Mouse (Mus musculus): ENCODE results near the gene Gal3st3. TPM values are rescaled to one million over a fixed set of nuclear protein-coding genes. Genes with fewer than 3 reads are reported as not detected.

Gene Gal3st3
- polyA plus RNA-seq, 1 experiment from 2014 or later, result 19.4 TPM

- Histone ChIP-seq H3K4me2 (replicated peaks) (no peak overlapping the region), H3K36me3 (peaks cover 67% of the 10 kb centered on the region), H3K4me3 (no peak overlapping the region), H3K9ac (no peak overlapping the region), H3K9me3 (no peaks in the 10 kb centered on the region), H3K4me1 (peaks cover 15% of the 10 kb centered on the region), H3K27ac (no peak overlapping the region), H3K27me3 (replicated peaks) (no peaks in the 10 kb centered on the region)
- 95% methylated on average over 2 of the region's 2 CpGs for WGBS
- ATAC-seq (ENCODE audit: low FRiP score, low read depth), result no peak
Observed at GRCm38 (mm10) chr19:5276531-5276930, 21.6 kb upstream of the Gal3st3 start.

GRCm38 (mm10) chr19:5277140-5277539, 21.0 kb upstream of the Gal3st3 start:
- H3K4me3 ChIP-seq, result no peak overlapping the region
- WGBS, result 93% methylated on average over 3 of the region's 3 CpGs
- no peaks in the 10 kb centered on the region for H3K27me3 ChIP-seq (replicated peaks)
- H3K4me2 ChIP-seq (replicated peaks), result no peak overlapping the region
- no peaks in the 10 kb centered on the region for H3K9me3 ChIP-seq
- H3K9ac ChIP-seq, result no peak overlapping the region
- H3K4me1 ChIP-seq, result peaks cover 9% of the 10 kb centered on the region
- ATAC-seq (ENCODE audit: low FRiP score, low read depth), result no peak
- peaks cover 73% of the 10 kb centered on the region for H3K36me3 ChIP-seq
- H3K27ac ChIP-seq, result no peak overlapping the region

- peaks cover 84% of the 10 kb centered on the region for H3K36me3 ChIP-seq
- no peak overlapping the region for H3K27ac ChIP-seq
- H3K27me3 ChIP-seq (replicated peaks), result no peaks in the 10 kb centered on the region
- H3K4me1 ChIP-seq, result 0 out of 2 replicates have a peak, but pooled peaks cover 2% of the 10 kb centered on the region
- 75% methylated on average over 8 of the region's 8 CpGs for WGBS
- no peak overlapping the region for H3K9ac ChIP-seq
- H3K9me3 ChIP-seq, result no peaks in the 10 kb centered on the region
- ATAC-seq (ENCODE audit: low FRiP score, low read depth), result no peak
- H3K4me3 ChIP-seq, result no peak overlapping the region
- H3K4me2 ChIP-seq (replicated peaks), result no peak overlapping the region
Observed at GRCm38 (mm10) chr19:5278381-5278780, 19.8 kb upstream of the Gal3st3 start.

GRCm38 (mm10) chr19:5294972-5295735, 3.0 kb upstream of the Gal3st3 start, which contains the start of gene Sf3b2:
Gene Sf3b2 (minus strand): TSS chr19:5295455.
- Histone ChIP-seq H3K4me3 (peak within 1 kb of the TSS; percentile 89), H3K27me3 (replicated peaks) (no peaks in the 10 kb centered on the region), H3K4me2 (replicated peaks) (peak within 1 kb of the TSS; percentile 88), H3K9ac (peak within 1 kb of the TSS; percentile 86), H3K9me3 (no peaks in the 10 kb centered on the region), H3K36me3 (peaks cover 34% of the 10 kb centered on the region), H3K27ac (peak within 1 kb of the TSS; percentile 62; the same call in 1 of the 2 replicates), H3K4me1 (peaks cover 25% of the 10 kb centered on the region)
- peak; percentile 93 for ATAC-seq (ENCODE audit: low FRiP score, low read depth)
- WGBS, result under 1% methylated on average over 46 of the region's 46 CpGs

GRCm38 (mm10) chr19:5295736-5296075, 2.4 kb upstream of the Gal3st3 start:
- H3K9ac ChIP-seq, result peak overlapping the region; percentile 58
- peak overlapping the region; percentile 65 for H3K4me2 ChIP-seq (replicated peaks)
- H3K9me3 ChIP-seq, result no peaks in the 10 kb centered on the region
- H3K4me1 ChIP-seq, result peaks cover 25% of the 10 kb centered on the region
- H3K36me3 ChIP-seq, result peaks cover 28% of the 10 kb centered on the region
- 7% methylated on average over 13 of the region's 13 CpGs for WGBS
- H3K27me3 ChIP-seq (replicated peaks), result no peaks in the 10 kb centered on the region
- peak overlapping the region; percentile 54; the same call in 1 of the 2 replicates for H3K27ac ChIP-seq
- ATAC-seq (ENCODE audit: low FRiP score, low read depth), result peak; percentile 33
- H3K4me3 ChIP-seq, result peak overlapping the region; percentile 89

GRCm38 (mm10) chr19:5296630-5297029, 1.5 kb upstream of the Gal3st3 start:
- no peaks in the 10 kb centered on the region for H3K27me3 ChIP-seq (replicated peaks)
- peak overlapping the region; percentile 10; the same call in 1 of the 2 replicates for H3K4me2 ChIP-seq (replicated peaks)
- 71% methylated on average over 5 of the region's 5 CpGs for WGBS
- peaks cover 25% of the 10 kb centered on the region for H3K4me1 ChIP-seq
- ATAC-seq (ENCODE audit: low FRiP score, low read depth), result no peak
- peaks cover 19% of the 10 kb centered on the region for H3K36me3 ChIP-seq
- H3K4me3 ChIP-seq, result no peak overlapping the region
- H3K9me3 ChIP-seq, result no peaks in the 10 kb centered on the region
- H3K9ac ChIP-seq, result no peak overlapping the region
- no peak overlapping the region for H3K27ac ChIP-seq

GRCm38 (mm10) chr19:5300588-5300987, 2.5 kb downstream of the Gal3st3 start:
- Histone ChIP-seq H3K4me3 (no peak overlapping the region), H3K36me3 (peaks cover 7% of the 10 kb centered on the region; the same call in 1 of the 2 replicates), H3K4me2 (replicated peaks) (no peak overlapping the region), H3K27me3 (replicated peaks) (no peaks in the 10 kb centered on the region), H3K9me3 (no peaks in the 10 kb centered on the region), H3K27ac (no peak overlapping the region), H3K9ac (no peak overlapping the region), H3K4me1 (peaks cover 13% of the 10 kb centered on the region)
- no peak for ATAC-seq (ENCODE audit: low FRiP score, low read depth)
- 83% methylated on average over 6 of the region's 6 CpGs for WGBS

GRCm38 (mm10) chr19:5302455-5302854, 4.3 kb downstream of the Gal3st3 start:
- 0 out of 2 replicates have a peak, but pooled peaks cover 1% of the 10 kb centered on the region for H3K9me3 ChIP-seq
- peaks cover 24% of the 10 kb centered on the region for H3K36me3 ChIP-seq
- H3K9ac ChIP-seq, result no peak overlapping the region
- WGBS, result 25% methylated on average over 4 of the region's 4 CpGs
- peaks cover 7% of the 10 kb centered on the region; the same call in 1 of the 2 replicates for H3K4me1 ChIP-seq
- peaks cover 9% of the 10 kb centered on the region; the same call in 1 of the 2 replicates for H3K27me3 ChIP-seq (replicated peaks)
- no peak overlapping the region for H3K4me3 ChIP-seq
- ATAC-seq (ENCODE audit: low FRiP score, low read depth), result no peak
- H3K4me2 ChIP-seq (replicated peaks), result no peak overlapping the region
- H3K27ac ChIP-seq, result no peak overlapping the region

- no peaks in the 10 kb centered on the region for H3K4me1 ChIP-seq
- no peak overlapping the region for H3K4me3 ChIP-seq
- no peak overlapping the region for H3K27ac ChIP-seq
- 0 out of 2 replicates have a peak, but pooled peaks cover 6% of the 10 kb centered on the region for H3K9me3 ChIP-seq
- no peak overlapping the region for H3K4me2 ChIP-seq (replicated peaks)
- H3K9ac ChIP-seq, result no peak overlapping the region
- H3K27me3 ChIP-seq (replicated peaks), result peaks cover 10% of the 10 kb centered on the region
- 86% methylated on average over 6 of the region's 6 CpGs for WGBS
- H3K36me3 ChIP-seq, result peaks cover 30% of the 10 kb centered on the region
- ATAC-seq (ENCODE audit: low FRiP score, low read depth), result no peak
Observed at GRCm38 (mm10) chr19:5306279-5306678, 8.1 kb downstream of the Gal3st3 start.

- Histone ChIP-seq H3K36me3 (peaks cover 30% of the 10 kb centered on the region), H3K4me2 (replicated peaks) (peak overlapping the region; percentile 47), H3K27me3 (replicated peaks) (peaks cover 10% of the 10 kb centered on the region), H3K27ac (no peak overlapping the region), H3K9ac (no peak overlapping the region), H3K4me3 (peak overlapping the region; percentile 15; the same call in 1 of the 2 replicates), H3K9me3 (0 out of 2 replicates have a peak, but pooled peaks cover 6% of the 10 kb centered on the region), H3K4me1 (no peaks in the 10 kb centered on the region)
- 41% methylated on average over 98 of the region's 98 CpGs for WGBS
- ATAC-seq (ENCODE audit: low FRiP score, low read depth), result no peak
Observed at GRCm38 (mm10) chr19:5306968-5307734, 9.0 kb downstream of the Gal3st3 start.

- Histone ChIP-seq H3K27me3 (replicated peaks) (peaks cover 10% of the 10 kb centered on the region), H3K4me1 (no peaks in the 10 kb centered on the region), H3K36me3 (peaks cover 26% of the 10 kb centered on the region), H3K9me3 (0 out of 2 replicates have a peak, but pooled peaks cover 6% of the 10 kb centered on the region), H3K9ac (no peak overlapping the region), H3K4me3 (no peak overlapping the region), H3K27ac (no peak overlapping the region), H3K4me2 (replicated peaks) (no peak overlapping the region)
- no peak for ATAC-seq (ENCODE audit: low FRiP score, low read depth)
- WGBS, result 83% methylated on average over 7 of the region's 7 CpGs
Observed at GRCm38 (mm10) chr19:5309025-5309424, 10.9 kb downstream of the Gal3st3 start.

GRCm38 (mm10) chr19:5313189-5313588, 15.1 kb downstream of the Gal3st3 start:
- H3K27ac ChIP-seq, result no peak overlapping the region
- no peaks in the 10 kb centered on the region; the same call in 1 of the 2 replicates for H3K36me3 ChIP-seq
- no peaks in the 10 kb centered on the region for H3K27me3 ChIP-seq (replicated peaks)
- H3K9ac ChIP-seq, result no peak overlapping the region
- H3K4me1 ChIP-seq, result no peaks in the 10 kb centered on the region
- peaks cover 9% of the 10 kb centered on the region; the same call in 1 of the 2 replicates for H3K9me3 ChIP-seq
- 90% methylated on average over 8 of the region's 8 CpGs for WGBS
- H3K4me3 ChIP-seq, result no peak overlapping the region
- no peak overlapping the region for H3K4me2 ChIP-seq (replicated peaks)
- ATAC-seq (ENCODE audit: low FRiP score, low read depth), result no peak

Measured in neural tube, embryonic 12.5 days (tissue).